Mouse (Mus musculus): Measurements from ENCODE around the gene Znrd1. TPM values are rescaled to one million over a fixed set of nuclear protein-coding genes. Genes with fewer than 3 reads are reported as not detected.

Znrd1 gene
- total and polyA plus RNA-seq, 3 experiments, result 26.4 to 38.2 TPM; not detected in 1

DNA sequence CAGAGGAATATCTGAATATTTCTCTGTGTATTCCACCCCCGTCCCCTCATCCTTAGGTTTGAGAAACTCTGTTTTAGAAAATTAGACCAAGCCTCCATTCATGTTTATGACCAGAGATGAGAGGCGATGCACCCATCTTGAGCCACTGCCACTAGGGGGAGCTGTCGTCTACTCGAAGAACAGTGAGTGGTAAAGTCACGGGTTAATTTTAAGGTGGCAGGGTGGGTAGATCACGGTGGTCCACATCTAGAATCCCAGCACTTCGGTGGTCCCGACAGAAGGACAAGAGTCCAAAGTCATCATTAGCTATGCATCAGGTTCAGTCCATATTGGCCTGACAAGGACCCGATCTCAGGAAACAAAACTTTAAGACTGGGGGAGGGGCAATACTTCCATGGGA is 43.3 kb downstream of the Znrd1 start (continued):
- no peak for TF ChIP-seq EP300 (IDR thresholded peaks at IDR 0.05; ENCODE audit: low read depth in 1 of 2, low read length in 2 of 2)
- TF ChIP-seq ETS1 (IDR thresholded peaks at IDR 0.05; ENCODE audit: low read depth, low read length), result no peak
- no peak for TF ChIP-seq POLR2AphosphoS5 (IDR thresholded peaks at IDR 0.05; ENCODE audit: borderline replicate concordance, low read depth, low read length)
- TF ChIP-seq ZMIZ1 (IDR thresholded peaks at IDR 0.05; ENCODE audit: low read depth, low read length), result no peak
- TF ChIP-seq CHD1 (IDR thresholded peaks at IDR 0.05; ENCODE audit: low read depth, low read length), result no peak
- TF ChIP-seq TCF12 (IDR thresholded peaks at IDR 0.05; ENCODE audit: low read depth, low read length), result no peak
- TF ChIP-seq NELFE (IDR thresholded peaks at IDR 0.05; ENCODE audit: low read depth, low read length), result no peak
- TF ChIP-seq MXI1 (IDR thresholded peaks at IDR 0.05; ENCODE audit: low read depth, low read length), result no peak
- no peak for TF ChIP-seq SIN3A (IDR thresholded peaks at IDR 0.05; ENCODE audit: low read length)
- no peak for TF ChIP-seq ZKSCAN1 (IDR thresholded peaks at IDR 0.05; ENCODE audit: low read depth, low read length)
- TF ChIP-seq ZC3H11A (IDR thresholded peaks at IDR 0.05; ENCODE audit: low read depth, low read length), result peak; percentile 49
- TF ChIP-seq POLR2AphosphoS2 (IDR thresholded peaks at IDR 0.05; ENCODE audit: low read length), result no peak
- TF ChIP-seq SMC3 (IDR thresholded peaks at IDR 0.05; ENCODE audit: low read depth, low read length), result peak; percentile 64
- no peak for TF ChIP-seq ELF1 (IDR thresholded peaks at IDR 0.05; ENCODE audit: low read depth, low read length)

- Histone ChIP-seq H3K27me3 (ENCODE audit: control insufficient read depth in 1 of 2, insufficient read depth in 2 of 2, low read length in 2 of 2) (peaks cover 6 to 7% of the 10 kb centered on the region in 2 experiments), H3K9ac (ENCODE audit: control insufficient read depth, low read depth, low read length, poor library complexity, severe bottlenecking) (no peak overlapping the region), H3K36me3 (ENCODE audit: control insufficient read depth in 1 of 2, insufficient read depth in 2 of 2, low read length in 2 of 2) (no peaks in the 10 kb centered on the region), H3K9me3 (replicated peaks; ENCODE audit: insufficient read depth, low read length) (no peaks in the 10 kb centered on the region), H3K27ac (ENCODE audit: control insufficient read depth, low read depth, low read length) (no peak overlapping the region), H3K79me2 (ENCODE audit: control insufficient read depth, insufficient read depth, low read length, poor library complexity) (no peaks in the 10 kb centered on the region), H3K4me3 (ENCODE audit: control insufficient read depth in 1 of 2, insufficient read depth in 1 of 2, low read depth in 2 of 2, low read length in 2 of 2) (no peak overlapping the region), H3K4me1 (ENCODE audit: control insufficient read depth in 1 of 2, insufficient read depth in 2 of 2, low read length in 2 of 2) (no peaks in the 10 kb centered on the region)
- no peak for TF ChIP-seq BHLHE40 (IDR thresholded peaks at IDR 0.05; ENCODE audit: borderline replicate concordance, low read depth, low read length)
- TF ChIP-seq ZC3H11A (IDR thresholded peaks at IDR 0.05; ENCODE audit: low read depth, low read length), result peak; percentile 53
- no peak for TF ChIP-seq HCFC1 (IDR thresholded peaks at IDR 0.05; ENCODE audit: low read depth, low read length)
- no peak for TF ChIP-seq MYB (IDR thresholded peaks at IDR 0.05; ENCODE audit: low read depth, low read length)
- TF ChIP-seq SMC3 (IDR thresholded peaks at IDR 0.05; ENCODE audit: low read depth, low read length), result peak; percentile 79
- TF ChIP-seq CTCF (IDR thresholded peaks at IDR 0.05 in 2 of 3, conservative IDR thresholded peaks at IDR 0.05 in 1 of 3; ENCODE audit: control insufficient read depth in 1 of 3, insufficient read depth in 1 of 3, low read depth in 2 of 3, low read length in 3 of 3, poor library complexity in 1 of 3, severe bottlenecking in 1 of 3), result peak; percentile 65 to 72 (median 70)
- TF ChIP-seq ZNF384 (IDR thresholded peaks at IDR 0.05; ENCODE audit: low read depth, low read length), result peak; percentile 51; the same call in 1 of the 2 replicates
- no peak for TF ChIP-seq USF2 (IDR thresholded peaks at IDR 0.05; ENCODE audit: borderline replicate concordance in 1 of 2, insufficient read depth in 1 of 2, low read depth in 1 of 2, low read length in 2 of 2)
- no peak for TF ChIP-seq ZMIZ1 (IDR thresholded peaks at IDR 0.05; ENCODE audit: low read depth, low read length)
- peak; percentile 31 for TF ChIP-seq RAD21 (IDR thresholded peaks at IDR 0.05; ENCODE audit: low read depth, low read length)
- DNase-seq (ENCODE audit: low read depth, low spot score), result peak; percentile 79
These were observed 44.3 kb downstream of the Znrd1 start for GRCm38 (mm10) chr17:36914108-36914507.
